Mouse (Mus musculus) CH12.LX (cell line): Measurements from ENCODE around the gene Slc17a3.

Experiments used
- BHLHE40 ChIP-seq: IDR thresholded peaks from 2 replicates; pipeline ENCODE4 v1.6.1; 2011; ENCODE audit warnings: mild to moderate bottlenecking, low read depth, low read length, improper control_type of control experiment
- CTCF ChIP-seq, 2 experiments: IDR thresholded peaks in 1 of 2; conservative IDR thresholded peaks in 1 of 2; 2 replicates each; pipeline ENCODE4 v1.5.1; 2011 to 2012; ENCODE audit warnings: low read depth in 2 of 2, low read length in 2 of 2, improper control_type of control experiment in 1 of 2, inconsistent platforms in 1 of 2, mild to moderate bottlenecking in 1 of 2, moderate library complexity in 1 of 2
- EP300 ChIP-seq: IDR thresholded peaks from 2 replicates; pipeline ENCODE4 v1.6.1; 2011; ENCODE audit warnings: low read length, improper control_type of control experiment
- NELFE ChIP-seq: IDR thresholded peaks from 2 replicates; pipeline ENCODE4 v1.6.1; 2011; ENCODE audit warnings: low read depth, low read length, improper control_type of control experiment
- NRF1 ChIP-seq: IDR thresholded peaks from 2 replicates; pipeline ENCODE4 v1.6.1; 2014; ENCODE audit warnings: low read depth, mild to moderate bottlenecking, inconsistent platforms, low read length, improper control_type of control experiment, moderate library complexity
- POLR2A ChIP-seq: IDR thresholded peaks from 2 replicates; pipeline ENCODE4 v1.6.1; 2011; ENCODE audit warnings: low read depth, mild to moderate bottlenecking, improper control_type of control experiment, low read length
- ZC3H11A ChIP-seq: IDR thresholded peaks from 2 replicates; pipeline ENCODE4 v1.6.1; 2012; ENCODE audit warnings: low read depth, mild to moderate bottlenecking, inconsistent platforms, low read length, improper control_type of control experiment

GRCm38 (mm10) chr13:23906906-23907305, 67.7 kb downstream of the Slc17a3 start:
- no peak for TF ChIP-seq CTCF (conservative IDR thresholded peaks at IDR 0.05 in 1 of 2, IDR thresholded peaks at IDR 0.05 in 1 of 2; ENCODE audit: low read depth in 2 of 2, low read length in 2 of 2)
- TF ChIP-seq NRF1 = no peak
- TF ChIP-seq NELFE = no peak
- no peak for TF ChIP-seq POLR2A
- no peak for TF ChIP-seq EP300
- no peak for TF ChIP-seq ZC3H11A
- peak; percentile 78 for TF ChIP-seq BHLHE40
